Mouse (Mus musculus) neural tube, embryonic 11.5 days (tissue): Measurements from ENCODE around the gene Gpr182. TPM values are rescaled to one million over a fixed set of nuclear protein-coding genes. Genes with fewer than 3 reads are reported as not detected.

Experiments used
- ATAC-seq: fragments of 200-750 bp; cut with Nextera tagmentation; 2 replicates; pipeline ENCODE4 v1.8.0; 2017; ENCODE audit warnings: moderate number of reproducible peaks, mild to moderate bottlenecking, moderate TSS enrichment, moderate library complexity; ENCODE audit not compliant: insufficient read depth, low FRiP score, low TSS enrichment
- DNase-seq: peaks from one replicate; pipeline ENCODE4 v3.0.0-alpha.2; 2015; ENCODE audit warnings: low spot score
- H3K27ac ChIP-seq: fragments of 300-500 bp; sonication (generic); 2 replicates; pipeline ENCODE4 v1.5.1; 2014; ENCODE audit warnings: low read depth, mild to moderate bottlenecking, low read length
- H3K27me3 ChIP-seq: fragments of 300-500 bp; sonication (generic); 2 replicates; pipeline ENCODE4 v1.6.1; 2014; ENCODE audit warnings: mild to moderate bottlenecking, low read length, mixed read lengths; ENCODE audit not compliant: control insufficient read depth, insufficient read depth
- H3K36me3 ChIP-seq: fragments of 300-500 bp; sonication (generic); 2 replicates; pipeline ENCODE4 v1.6.1; 2014; ENCODE audit warnings: mild to moderate bottlenecking, low read length, moderate library complexity, mixed read lengths; ENCODE audit not compliant: control insufficient read depth, insufficient read depth
- H3K4me1 ChIP-seq: fragments of 300-500 bp; sonication (generic); 2 replicates; pipeline ENCODE4 v1.6.1; 2014; ENCODE audit warnings: low read length, mixed read lengths; ENCODE audit not compliant: control insufficient read depth, insufficient read depth
- H3K4me2 ChIP-seq: fragments of 300-500 bp; sonication (generic); 2 replicates; pipeline ENCODE4 v1.6.1; 2014; ENCODE audit warnings: low read depth, mild to moderate bottlenecking, moderate library complexity
- H3K4me3 ChIP-seq: fragments of 300-500 bp; sonication (generic); 2 replicates; pipeline ENCODE4 v1.5.1; 2014; ENCODE audit warnings: low read depth, low read length
- H3K9ac ChIP-seq: fragments of 300-500 bp; sonication (generic); 2 replicates; pipeline ENCODE4 v1.6.1; 2014; ENCODE audit warnings: mild to moderate bottlenecking, low read length
- H3K9me3 ChIP-seq: fragments of 300-500 bp; sonication (generic); 2 replicates; pipeline ENCODE4 v1.6.1; 2016; ENCODE audit warnings: low read length; ENCODE audit not compliant: control insufficient read depth
- WGBS: fragments of 180-500 bp; shearing (Covaris S2); extraction: QIAGEN DNeasy Blood & Tissue Kit; methylation state at CpG from one replicate; pipeline ENCODE4 v1.1.7; 2014; 5-methylcytosine and 5-hydroxymethylcytosine counted together
- polyA plus RNA-seq: library from polyadenylated mRNA; unstranded; fragments of >200 nt; fragmentation: Nextera tagmentation; extraction: Ambion mirVana; gene quantifications from 2 replicates; pipeline ENCODE4 v1.2.1, GENCODE M21; 2014

The Gpr182 gene
- polyA plus RNA-seq, 1 experiment from 2014 or later = 0.29 TPM

DNA sequence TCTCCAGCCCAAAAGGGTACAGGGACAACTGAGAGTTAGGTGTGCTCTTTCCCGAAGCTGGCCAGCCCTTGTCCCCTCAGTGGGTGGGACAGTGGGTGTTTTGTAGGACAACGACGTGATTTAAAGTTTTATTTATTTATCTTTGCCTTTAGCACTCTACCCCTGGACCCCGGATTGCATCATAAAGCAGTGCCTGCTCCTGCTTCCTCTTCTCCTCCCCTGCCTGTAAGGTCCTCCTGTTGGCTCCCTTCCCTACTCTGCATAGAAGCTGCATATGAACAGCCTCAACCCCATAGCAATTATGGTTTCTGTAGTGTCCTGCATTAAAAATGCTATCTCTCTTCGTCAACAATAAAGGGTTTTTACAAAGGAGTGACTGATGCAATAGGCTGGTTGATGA, 20.1 kb downstream of the Gpr182 start:
- 23% methylated on average over 5 of the region's 5 CpGs for WGBS
- ATAC-seq (no peak), DNase-seq (no peak)
- no peaks in the 10 kb centered on the region for H3K27me3 ChIP-seq
- H3K4me3 ChIP-seq = no peak overlapping the region
- no peak overlapping the region for H3K4me2 ChIP-seq
- no peak overlapping the region for H3K27ac ChIP-seq
- H3K9ac ChIP-seq = no peak overlapping the region
- H3K4me1 ChIP-seq = no peaks in the 10 kb centered on the region
- H3K36me3 ChIP-seq = no peaks in the 10 kb centered on the region
- H3K9me3 ChIP-seq = no peaks in the 10 kb centered on the region

DNA sequence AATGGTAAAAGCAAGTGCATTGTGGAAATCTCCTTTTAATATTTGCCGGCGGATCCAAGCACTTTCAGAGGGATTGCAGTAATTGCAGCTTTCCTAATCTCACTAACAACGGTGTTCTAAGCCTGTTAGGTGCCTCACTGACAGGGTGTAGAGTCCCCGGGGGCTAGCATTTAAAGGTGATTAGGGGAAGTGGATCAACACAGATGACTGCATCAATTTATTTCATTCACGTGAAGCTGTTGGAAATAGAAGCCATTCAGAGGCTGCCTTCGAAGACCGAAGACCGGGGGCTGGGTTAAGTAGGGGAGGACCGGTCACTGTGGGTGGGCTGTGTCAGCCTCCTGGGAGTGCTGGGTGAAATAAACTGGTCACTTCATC, 20.6 kb downstream of the Gpr182 start:
- ATAC-seq (no peak), DNase-seq (no peak)
- no peak overlapping the region for H3K27ac ChIP-seq
- H3K36me3 ChIP-seq = no peaks in the 10 kb centered on the region
- H3K9me3 ChIP-seq = no peaks in the 10 kb centered on the region
- H3K4me1 ChIP-seq = no peaks in the 10 kb centered on the region
- no peak overlapping the region for H3K4me3 ChIP-seq
- no peaks in the 10 kb centered on the region for H3K27me3 ChIP-seq
- WGBS = 37% methylated on average over 9 of the region's 9 CpGs
- H3K9ac ChIP-seq = no peak overlapping the region
- H3K4me2 ChIP-seq = no peak overlapping the region

DNA sequence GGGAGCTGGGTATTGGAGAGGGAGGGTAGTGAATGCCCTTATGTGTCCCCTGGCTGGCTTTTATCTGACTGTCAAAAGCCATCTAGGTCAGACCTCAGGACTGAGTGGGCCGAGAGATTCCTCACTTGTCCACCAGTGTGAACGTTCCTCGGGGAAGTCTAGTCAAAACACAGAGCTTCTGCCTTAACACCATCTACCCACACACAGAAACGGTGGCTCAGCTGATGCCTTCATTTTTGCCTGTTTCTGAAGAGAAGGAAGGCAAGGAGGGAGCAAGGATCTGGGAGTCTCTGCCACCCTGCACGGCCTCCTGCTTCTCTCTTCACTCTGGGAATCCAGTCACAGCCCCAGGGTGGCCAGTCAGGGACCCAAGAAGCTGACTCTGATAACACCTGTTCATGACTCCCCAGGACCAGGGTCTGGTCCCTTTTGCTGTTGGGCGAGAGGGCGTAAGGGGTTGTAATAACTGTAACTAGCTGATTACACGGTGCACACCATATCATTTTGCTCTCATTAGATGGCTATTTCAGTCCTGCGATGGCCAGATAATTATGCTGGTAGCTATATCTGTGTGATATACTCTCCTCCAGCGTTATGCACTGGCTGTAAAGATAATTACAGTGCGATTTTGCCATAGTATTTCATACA, 21.1 kb downstream of the Gpr182 start:
- H3K4me3 ChIP-seq = no peak overlapping the region
- no peaks in the 10 kb centered on the region for H3K27me3 ChIP-seq
- DNase-seq (no peak), ATAC-seq (no peak)
- no peaks in the 10 kb centered on the region for H3K4me1 ChIP-seq
- H3K27ac ChIP-seq = no peak overlapping the region
- no peaks in the 10 kb centered on the region for H3K9me3 ChIP-seq
- H3K9ac ChIP-seq = no peak overlapping the region
- H3K4me2 ChIP-seq = no peak overlapping the region
- no peaks in the 10 kb centered on the region for H3K36me3 ChIP-seq
- WGBS = 65% methylated on average over 11 of the region's 11 CpGs

DNA sequence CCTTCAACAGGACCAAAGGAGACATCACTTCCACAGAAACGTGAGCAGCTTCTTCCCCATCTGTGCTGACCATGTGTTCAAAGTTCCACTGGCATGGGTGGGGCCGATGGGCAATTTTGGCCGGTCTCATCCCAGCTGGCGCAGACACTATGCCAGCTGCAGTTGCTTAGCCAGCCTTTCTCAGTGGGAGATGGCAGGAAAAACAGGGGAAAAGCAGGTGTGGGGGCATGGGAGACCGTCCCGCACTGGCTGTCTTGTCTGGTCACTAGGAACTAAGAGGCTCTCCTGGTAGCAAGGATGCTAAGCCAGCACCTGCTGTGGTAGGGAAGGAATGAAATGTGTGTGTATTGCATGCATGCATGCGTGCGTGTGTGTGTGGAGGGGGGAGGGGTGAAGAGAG, 23.1 kb downstream of the Gpr182 start:
- Histone ChIP-seq H3K4me2 (no peak overlapping the region), H3K27me3 (no peaks in the 10 kb centered on the region), H3K9ac (no peak overlapping the region), H3K27ac (no peak overlapping the region), H3K9me3 (no peaks in the 10 kb centered on the region), H3K4me1 (no peaks in the 10 kb centered on the region), H3K4me3 (no peak overlapping the region), H3K36me3 (no peaks in the 10 kb centered on the region)
- no peak for DNase-seq
- 75% methylated on average over 8 of the region's 8 CpGs for WGBS
- ATAC-seq = no peak

DNA sequence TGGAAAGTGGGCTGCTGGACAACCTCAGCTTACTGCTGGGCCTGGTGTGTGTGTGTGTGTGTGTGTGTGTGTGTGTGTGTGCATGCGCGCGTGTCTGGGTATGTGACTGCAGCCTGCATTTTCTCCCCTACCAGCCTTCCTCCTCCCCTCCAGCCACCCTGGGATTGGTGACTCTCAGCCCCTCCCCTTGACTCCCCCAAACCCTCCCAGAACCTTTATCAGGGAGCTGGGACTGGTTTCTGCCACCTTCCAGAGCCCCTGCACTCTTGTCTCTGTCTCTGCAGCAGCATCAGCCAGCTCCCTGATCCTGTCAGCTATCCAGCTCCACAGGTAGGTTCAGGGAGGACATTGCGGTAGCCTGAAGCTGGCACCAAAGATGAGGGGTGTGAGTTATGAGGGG, 26.4 kb downstream of the Gpr182 start:
- no peaks in the 10 kb centered on the region for H3K9me3 ChIP-seq
- no peak overlapping the region for H3K4me2 ChIP-seq
- H3K4me1 ChIP-seq = peaks cover 6% of the 10 kb centered on the region
- H3K27me3 ChIP-seq = 0 out of 2 replicates have a peak, but pooled peaks cover 4% of the 10 kb centered on the region
- no peak overlapping the region for H3K4me3 ChIP-seq
- DNase-seq = no peak
- no peak overlapping the region for H3K9ac ChIP-seq
- H3K36me3 ChIP-seq = no peaks in the 10 kb centered on the region
- WGBS = 89% methylated on average over 4 of the region's 4 CpGs
- no peak for ATAC-seq
- H3K27ac ChIP-seq = no peak overlapping the region

DNA sequence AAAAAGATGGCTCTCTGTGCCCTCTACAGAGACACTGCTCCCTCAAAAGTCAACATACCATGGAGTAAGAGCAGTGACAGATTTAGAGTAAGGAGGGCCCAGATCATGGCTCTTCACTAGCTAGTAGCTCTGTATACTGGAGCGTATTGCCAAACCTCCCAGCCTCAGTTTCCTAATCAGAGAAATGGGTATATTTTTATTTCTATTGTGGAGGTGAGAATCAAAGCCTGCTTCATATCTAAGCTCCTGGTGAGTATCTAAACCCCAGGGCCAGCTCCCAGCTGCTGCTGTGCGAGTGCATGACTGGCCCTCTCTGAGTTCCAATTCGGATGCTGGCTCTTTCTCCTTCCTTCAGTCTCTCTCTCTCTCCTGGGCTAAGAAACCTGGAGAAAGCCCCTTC, 27.4 kb downstream of the Gpr182 start, which contains the start of gene Tac2:
TSS of gene Tac2 (plus strand) at position 301 of the 400 bp plus-strand sequence.
- H3K36me3 ChIP-seq = no peaks in the 10 kb centered on the region
- H3K4me2 ChIP-seq = no peak within 1 kb of the TSS
- no peak within 1 kb of the TSS for H3K9ac ChIP-seq
- WGBS = 86% methylated on average over 3 of the region's 3 CpGs
- DNase-seq = no peak
- peaks cover 6% of the 10 kb centered on the region for H3K4me1 ChIP-seq
- ATAC-seq = no peak
- H3K27ac ChIP-seq = no peak within 1 kb of the TSS
- no peaks in the 10 kb centered on the region for H3K9me3 ChIP-seq
- H3K27me3 ChIP-seq = 0 out of 2 replicates have a peak, but pooled peaks cover 4% of the 10 kb centered on the region
- H3K4me3 ChIP-seq = no peak within 1 kb of the TSS

DNA sequence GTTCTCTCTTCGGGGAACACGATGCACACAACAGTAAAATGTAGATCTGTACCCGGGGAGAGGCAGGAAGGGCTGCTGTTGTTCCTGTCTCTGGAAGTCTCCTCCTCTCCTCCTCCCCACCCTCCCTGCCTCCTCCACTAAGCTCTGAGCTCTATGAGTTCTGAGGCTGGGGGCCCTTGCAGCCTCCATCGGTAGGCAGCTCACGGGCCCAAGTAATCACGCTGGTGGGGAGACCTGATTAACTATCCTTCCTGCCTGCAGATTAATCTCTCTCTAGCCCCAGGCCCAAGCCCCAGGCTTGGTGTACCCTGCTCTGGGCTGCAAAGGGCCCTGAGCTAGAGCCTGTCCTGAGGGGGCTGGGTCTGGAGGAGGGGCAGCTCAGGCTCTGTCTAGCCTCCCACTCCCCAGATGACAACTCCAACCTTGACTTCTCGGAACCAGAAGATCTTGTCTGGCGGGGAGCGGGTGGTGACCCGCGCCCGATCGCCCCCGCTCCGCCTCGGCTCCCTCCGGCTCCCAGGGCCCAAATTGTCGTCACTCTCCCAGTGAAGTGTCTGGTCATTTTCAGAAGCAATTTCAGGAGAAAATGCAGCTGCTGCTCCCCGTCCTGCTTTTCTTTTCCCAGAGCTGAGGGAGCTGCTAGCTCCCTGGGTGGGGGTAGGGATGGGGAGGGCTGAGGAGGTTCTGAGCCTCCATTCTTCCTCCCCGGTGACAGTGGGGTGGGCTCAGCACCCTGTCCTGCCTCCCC, 29.7 kb downstream of the Gpr182 start:
- WGBS = 9% methylated on average over 20 of the region's 20 CpGs
- ATAC-seq (no peak), DNase-seq (peak; percentile 26)
- peak overlapping the region; percentile 24 for H3K4me2 ChIP-seq
- H3K4me1 ChIP-seq = peaks cover 6% of the 10 kb centered on the region
- H3K9ac ChIP-seq = peak overlapping the region; percentile 20; the same call in 1 of the 2 replicates
- H3K36me3 ChIP-seq = no peaks in the 10 kb centered on the region
- H3K27me3 ChIP-seq = 0 out of 2 replicates have a peak, but pooled peaks cover 4% of the 10 kb centered on the region
- H3K9me3 ChIP-seq = no peaks in the 10 kb centered on the region
- no peak overlapping the region for H3K4me3 ChIP-seq
- no peak overlapping the region for H3K27ac ChIP-seq

DNA sequence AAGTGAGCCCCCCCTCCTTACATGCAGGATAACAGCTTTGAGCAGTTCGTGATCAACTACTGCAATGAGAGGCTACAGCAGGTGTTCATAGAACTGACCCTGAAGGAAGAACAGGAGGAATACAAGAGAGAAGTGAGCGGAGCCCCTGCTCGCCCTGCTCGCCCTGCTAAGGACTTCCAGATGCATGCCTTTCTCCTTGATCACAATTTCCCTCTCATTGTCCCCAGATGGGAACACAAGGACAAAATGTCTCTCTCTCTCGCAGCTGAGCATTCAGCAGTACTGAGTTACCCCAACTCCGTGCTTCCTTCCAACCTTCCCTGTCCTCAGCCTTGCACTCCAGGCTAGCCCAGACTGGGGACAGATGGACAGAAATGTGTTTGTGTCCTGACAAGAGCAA, 38.8 kb downstream of the Gpr182 start:
- DNase-seq = no peak
- 74% methylated on average over 6 of the region's 6 CpGs for whole genome bisulfite sequencing
- H3K36me3 ChIP-seq = no peaks in the 10 kb centered on the region

DNA sequence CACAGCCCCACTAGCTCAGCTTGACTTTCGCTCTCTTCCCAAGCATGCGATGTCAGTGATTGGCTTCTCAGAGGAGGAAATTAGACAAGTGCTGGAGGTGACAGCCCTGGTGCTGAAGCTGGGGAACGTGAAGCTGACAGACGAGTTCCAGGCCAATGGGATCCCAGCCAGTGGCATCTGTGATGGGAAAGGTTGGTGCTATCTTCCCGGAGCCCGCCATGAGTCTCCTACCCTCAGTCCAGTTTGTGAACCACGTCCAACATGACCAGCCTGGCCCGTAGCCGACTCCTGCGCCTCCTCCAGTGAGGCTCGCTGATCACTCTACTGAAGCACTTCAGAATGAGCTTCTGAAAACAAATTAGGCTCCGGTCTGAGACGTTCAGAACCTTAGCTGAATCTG, 41.2 kb downstream of the Gpr182 start:
- Histone ChIP-seq H3K27me3 (no peaks in the 10 kb centered on the region), H3K4me1 (no peaks in the 10 kb centered on the region), H3K4me3 (no peak overlapping the region), H3K27ac (no peak overlapping the region), H3K4me2 (no peak overlapping the region), H3K9ac (no peak overlapping the region), H3K36me3 (no peaks in the 10 kb centered on the region), H3K9me3 (no peaks in the 10 kb centered on the region)
- 79% methylated on average over 13 of the region's 13 CpGs for WGBS
- DNase-seq (no peak), ATAC-seq (no peak)

More for the DNA sequence above, 38.8 kb downstream of the Gpr182 start:
- no peak overlapping the region for H3K4me2 ChIP-seq
- H3K27me3 ChIP-seq = no peaks in the 10 kb centered on the region
- H3K27ac ChIP-seq = no peak overlapping the region
- H3K9ac ChIP-seq = no peak overlapping the region
- H3K4me1 ChIP-seq = no peaks in the 10 kb centered on the region
- no peaks in the 10 kb centered on the region for H3K9me3 ChIP-seq
- H3K4me3 ChIP-seq = no peak overlapping the region
- no peak for ATAC-seq
